Mouse (Mus musculus): ENCODE measurements around the gene Olfr91. TPM values are rescaled to one million over a fixed set of nuclear protein-coding genes. Genes with fewer than 3 reads are reported as not detected.

The Olfr91 gene
- polyA plus RNA-seq, 1 experiment, result not detected

DNA sequence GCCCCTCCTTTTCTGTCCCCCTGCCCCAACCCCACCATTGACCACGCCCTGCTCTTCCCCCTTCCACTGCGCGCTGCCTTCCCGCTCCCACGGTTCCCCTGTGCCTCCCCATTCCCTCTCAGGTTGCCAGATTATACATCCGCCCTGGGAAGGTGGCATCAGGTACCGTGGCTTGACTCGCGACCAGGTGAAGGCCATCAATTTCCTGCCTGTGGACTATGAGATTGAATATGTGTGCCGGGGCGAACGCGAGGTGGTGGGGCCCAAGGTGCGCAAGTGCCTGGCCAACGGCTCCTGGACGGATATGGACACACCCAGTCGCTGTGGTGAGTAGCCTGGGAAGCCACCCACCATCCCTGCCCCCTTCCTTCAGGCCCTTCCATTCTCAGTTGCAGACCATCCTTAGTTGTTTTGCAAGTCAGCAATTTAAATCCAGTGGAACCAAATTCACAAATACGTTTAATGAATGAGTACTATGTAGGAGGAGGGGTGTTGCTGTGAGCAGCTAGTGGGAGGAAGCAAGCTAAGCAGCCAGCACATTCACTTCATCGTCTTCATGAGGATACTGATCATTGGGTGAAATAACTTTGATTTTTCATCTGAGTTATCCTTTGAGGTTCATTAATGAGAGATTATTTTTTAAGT, 50.6 kb downstream of the Olfr91 start:
- Histone ChIP-seq H3K4me3 (ENCODE audit: insufficient read depth, low read depth, low read length) (0 out of 2 replicates have a peak overlapping the region, but pooled peaks have one; percentile 13), H3K27ac (replicated peaks; ENCODE audit: low read depth, low read length) (no peak overlapping the region), H3K4me1 (ENCODE audit: control insufficient read depth, insufficient read depth, insufficient read length, low read length) (peaks cover 2% of the 10 kb centered on the region)

DNA sequence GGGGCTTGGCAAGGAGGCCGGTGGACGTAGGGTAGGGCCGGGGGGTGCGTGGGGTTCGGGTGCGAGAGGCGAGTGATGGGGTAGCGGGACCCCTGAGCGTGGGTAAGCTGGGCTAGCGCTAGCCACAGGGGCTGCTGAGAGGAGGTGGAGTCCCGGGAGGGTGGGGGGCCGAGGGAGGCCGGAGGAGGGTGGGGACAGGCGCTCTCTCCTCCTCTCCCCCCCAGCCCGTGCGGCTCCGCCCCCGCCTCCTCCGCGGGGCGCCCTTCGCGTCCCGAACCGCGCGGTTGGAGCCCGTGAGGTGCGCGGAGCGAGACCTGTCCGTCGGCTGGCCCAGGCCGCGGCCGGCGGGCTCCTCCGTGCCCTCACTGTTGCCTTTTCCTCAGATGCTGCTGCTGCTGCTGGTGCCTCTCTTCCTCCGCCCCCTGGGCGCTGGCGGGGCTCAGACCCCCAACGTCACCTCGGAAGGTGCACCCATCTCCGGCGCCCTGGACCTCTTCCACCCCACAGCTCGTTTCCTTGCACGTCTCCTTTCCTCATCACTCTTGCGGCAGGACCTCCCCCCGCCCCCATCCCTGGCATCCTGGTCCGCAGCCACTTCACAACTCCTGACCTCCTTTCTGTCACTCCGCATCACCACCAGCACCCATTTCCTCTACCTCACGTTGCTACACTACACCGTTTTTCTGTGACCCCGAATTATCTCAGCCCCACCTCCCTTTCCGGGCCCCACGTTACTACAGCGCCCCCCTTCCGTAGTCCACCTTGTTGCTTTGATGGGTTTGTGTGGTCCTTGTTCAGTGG, 51.6 kb downstream of the Olfr91 start:
- peak overlapping the region; percentile 69 for H3K4me3 ChIP-seq (ENCODE audit: insufficient read depth, low read depth, low read length)
- H3K27ac ChIP-seq (replicated peaks; ENCODE audit: low read depth, low read length), result no peak overlapping the region
- H3K4me1 ChIP-seq (ENCODE audit: control insufficient read depth, insufficient read depth, insufficient read length, low read length), result peaks cover 2% of the 10 kb centered on the region

DNA sequence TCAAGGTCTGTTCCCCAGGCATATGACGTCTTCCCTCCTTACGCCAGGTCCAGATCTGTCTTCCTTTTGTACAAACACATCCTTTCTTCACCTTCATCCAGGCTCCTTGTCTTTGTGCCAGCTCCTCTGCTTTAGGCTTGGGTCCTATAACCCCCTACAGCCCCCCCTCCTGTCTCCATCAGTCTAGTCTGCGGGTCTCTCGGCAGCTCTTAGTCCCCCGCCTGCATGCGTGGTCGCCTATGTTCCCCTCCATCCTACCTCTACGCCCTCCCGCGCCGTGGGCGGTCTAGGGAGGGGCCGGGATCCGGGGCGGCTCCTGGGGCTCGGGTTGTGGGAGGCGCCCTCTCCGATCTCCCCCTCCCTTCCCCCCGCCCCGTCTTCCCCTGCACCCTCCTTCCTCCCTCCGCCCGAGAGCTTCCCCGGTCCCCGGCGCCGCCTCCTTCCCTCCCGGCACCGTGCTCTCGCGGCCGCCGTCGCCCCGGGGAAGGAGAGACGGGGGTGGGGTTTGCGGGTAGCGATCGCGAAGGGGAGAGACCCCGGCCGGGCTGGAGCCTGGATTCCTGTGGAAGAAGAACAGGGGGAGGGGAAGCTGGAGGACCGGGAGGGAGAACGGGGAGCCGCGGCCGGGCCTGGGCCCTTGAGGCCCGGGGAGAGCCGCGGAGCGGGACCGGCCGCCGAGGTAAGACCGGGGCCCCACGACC, 52.3 kb downstream of the Olfr91 start, which contains the start of gene Gabbr1:
Gabbr1 (plus strand) TSS at position 356 of the 701 bp plus-strand sequence.
- Histone ChIP-seq H3K4me1 (ENCODE audit: control insufficient read depth, insufficient read depth, insufficient read length, low read length) (peaks cover 2% of the 10 kb centered on the region), H3K4me3 (ENCODE audit: insufficient read depth, low read depth, low read length) (peak within 1 kb of the TSS; percentile 69), H3K27ac (replicated peaks; ENCODE audit: low read depth, low read length) (no peak within 1 kb of the TSS)

DNA sequence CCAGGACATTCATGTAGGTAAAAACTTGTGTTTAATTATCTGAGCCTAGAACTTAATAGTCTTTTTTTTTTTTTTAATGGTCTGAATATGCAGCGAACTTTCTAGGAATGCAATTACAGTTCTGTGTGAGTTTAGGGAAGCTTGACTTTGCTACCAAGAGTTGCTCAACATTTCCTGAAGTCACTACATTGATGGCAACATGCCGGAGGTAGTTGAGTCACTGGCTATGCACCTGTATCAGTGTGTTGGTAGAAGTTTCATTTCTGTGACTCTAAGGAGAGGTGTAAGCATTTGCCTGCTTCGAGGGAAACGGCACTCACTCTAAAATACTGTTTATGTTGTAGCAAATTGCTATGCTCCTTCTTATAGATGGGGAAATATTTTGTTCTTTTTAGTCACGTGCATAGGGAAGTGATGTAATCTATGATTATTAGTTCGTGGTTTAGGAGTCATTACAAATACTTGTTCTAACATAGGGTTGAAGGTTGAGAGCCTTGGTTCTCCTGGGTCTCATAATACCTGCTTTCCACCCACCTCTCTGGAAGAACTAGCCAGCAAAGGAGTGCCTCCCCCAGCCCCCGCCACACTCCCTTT, 53.3 kb downstream of the Olfr91 start:
- peaks cover 2% of the 10 kb centered on the region for H3K4me1 ChIP-seq (ENCODE audit: control insufficient read depth, insufficient read depth, insufficient read length, low read length)
- H3K4me3 ChIP-seq (ENCODE audit: insufficient read depth, low read depth, low read length), result no peak overlapping the region
- no peak overlapping the region for H3K27ac ChIP-seq (replicated peaks; ENCODE audit: low read depth, low read length)

Other genes starting within 250 kb of the Olfr91 start
- gene Trim15, start 231.1 kb downstream of the Olfr91 start, polyA plus RNA-seq (2012; ENCODE audit: insufficient read depth, insufficient read length, missing spikeins), result not detected in 2 replicates
- gene Trim10, start 228.7 kb downstream of the Olfr91 start, polyA plus RNA-seq (2012; ENCODE audit: insufficient read depth, insufficient read length, missing spikeins), result 0.67 TPM in 1 of 2 replicates, not detected in the other
- gene Trim40, start 208.2 kb downstream of the Olfr91 start, polyA plus RNA-seq (2012; ENCODE audit: insufficient read depth, insufficient read length, missing spikeins), result not detected in 2 replicates
- gene Trim31, start 200.2 kb downstream of the Olfr91 start, polyA plus RNA-seq (2012; ENCODE audit: insufficient read depth, insufficient read length, missing spikeins), result not detected in 2 replicates
- gene Rnf39, start 155.4 kb downstream of the Olfr91 start, polyA plus RNA-seq (2012; ENCODE audit: insufficient read depth, insufficient read length, missing spikeins), result not detected in 2 replicates
- gene Ppp1r11, start 146.5 kb downstream of the Olfr91 start, polyA plus RNA-seq (2012; ENCODE audit: insufficient read depth, insufficient read length, missing spikeins), result 55.7 and 69.7 TPM in 2 replicates
- gene Znrd1, start 139.7 kb downstream of the Olfr91 start, polyA plus RNA-seq (2012; ENCODE audit: insufficient read depth, insufficient read length, missing spikeins), result 32.3 and 39.8 TPM in 2 replicates
- 28.6 and 29.2 TPM in 2 replicates for gene Znrd1as, start 139.7 kb downstream of the Olfr91 start, polyA plus RNA-seq (2012; ENCODE audit: insufficient read depth, insufficient read length, missing spikeins)
- not detected in 2 replicates for gene 2410137M14Rik, start 117.0 kb downstream of the Olfr91 start, polyA plus RNA-seq (2012; ENCODE audit: insufficient read depth, insufficient read length, missing spikeins)
- 0.63 TPM in 1 of 2 replicates, not detected in the other for gene H2-M5, start 108.7 kb downstream of the Olfr91 start, polyA plus RNA-seq (2012; ENCODE audit: insufficient read depth, insufficient read length, missing spikeins)
- gene Zfp57, start 97.1 kb downstream of the Olfr91 start, polyA plus RNA-seq (2012; ENCODE audit: insufficient read depth, insufficient read length, missing spikeins), result not detected in 2 replicates
- gene Mog, start 74.9 kb downstream of the Olfr91 start, polyA plus RNA-seq (2012; ENCODE audit: insufficient read depth, insufficient read length, missing spikeins), result not detected in 2 replicates
- 3.8 and 4.5 TPM in 2 replicates for gene Gabbr1, start 52.3 kb downstream of the Olfr91 start, polyA plus RNA-seq (2012; ENCODE audit: insufficient read depth, insufficient read length, missing spikeins)
- not detected in 2 replicates for gene Olfr90, start 9.8 kb downstream of the Olfr91 start, polyA plus RNA-seq (2012; ENCODE audit: insufficient read depth, insufficient read length, missing spikeins)
- gene Olfr92, start 21.8 kb upstream of the Olfr91 start, polyA plus RNA-seq (2012; ENCODE audit: insufficient read depth, insufficient read length, missing spikeins), result not detected in 2 replicates
- not detected in 2 replicates for gene Olfr93, start 63.2 kb upstream of the Olfr91 start, polyA plus RNA-seq (2012; ENCODE audit: insufficient read depth, insufficient read length, missing spikeins)
- gene Ubd, start 95.6 kb upstream of the Olfr91 start, polyA plus RNA-seq (2012; ENCODE audit: insufficient read depth, insufficient read length, missing spikeins), result 2.6 and 2.9 TPM in 2 replicates
- gene Olfr94, start 102.7 kb upstream of the Olfr91 start, polyA plus RNA-seq (2012; ENCODE audit: insufficient read depth, insufficient read length, missing spikeins), result not detected in 2 replicates
- gene Olfr95, start 114.8 kb upstream of the Olfr91 start, polyA plus RNA-seq (2012; ENCODE audit: insufficient read depth, insufficient read length, missing spikeins), result not detected in 2 replicates
- gene Olfr96, start 121.9 kb upstream of the Olfr91 start, polyA plus RNA-seq (2012; ENCODE audit: insufficient read depth, insufficient read length, missing spikeins), result not detected in 2 replicates
- gene Olfr97, start 139.1 kb upstream of the Olfr91 start, polyA plus RNA-seq (2012; ENCODE audit: insufficient read depth, insufficient read length, missing spikeins), result not detected in 2 replicates
- gene Olfr98, start 165.5 kb upstream of the Olfr91 start, polyA plus RNA-seq (2012; ENCODE audit: insufficient read depth, insufficient read length, missing spikeins), result not detected in 2 replicates
- 2.2 and 4.9 TPM in 2 replicates for gene H2-M3, start 171.9 kb upstream of the Olfr91 start, polyA plus RNA-seq (2012; ENCODE audit: insufficient read depth, insufficient read length, missing spikeins)
- not detected in 2 replicates for gene Olfr99, start 185.2 kb upstream of the Olfr91 start, polyA plus RNA-seq (2012; ENCODE audit: insufficient read depth, insufficient read length, missing spikeins)
- gene Olfr101, start 206.0 kb upstream of the Olfr91 start, polyA plus RNA-seq (2012; ENCODE audit: insufficient read depth, insufficient read length, missing spikeins), result not detected in 2 replicates
- not detected in 2 replicates for gene Olfr102, start 218.8 kb upstream of the Olfr91 start, polyA plus RNA-seq (2012; ENCODE audit: insufficient read depth, insufficient read length, missing spikeins)
- gene Olfr103, start 241.4 kb upstream of the Olfr91 start, polyA plus RNA-seq (2012; ENCODE audit: insufficient read depth, insufficient read length, missing spikeins), result not detected in 2 replicates